Mouse (Mus musculus) lung, adult 2 months (tissue): ENCODE results near the gene Ift122. TPM values are rescaled to one million over a fixed set of nuclear protein-coding genes. Genes with fewer than 3 reads are reported as not detected.

Source experiments
- DNase-seq: peaks from one replicate; pipeline ENCODE4 v3.0.0; 2022
- H3K4me1 ChIP-seq: fragments of 200-500 bp; 2 replicates; pipeline ENCODE4 v1.6.1; 2011; ENCODE audit warnings: low read length; ENCODE audit not compliant: control insufficient read depth, insufficient read depth
- H3K4me3 ChIP-seq: fragments of 200-500 bp; replicated peaks from 2 replicates; pipeline ENCODE3; 2011; ENCODE audit warnings: low read depth, mild to moderate bottlenecking, control low read depth, low read length; ENCODE audit errors: extremely low read depth
- CTCF ChIP-seq: fragments of 200-500 bp; IDR thresholded peaks from 2 replicates; pipeline ENCODE4 v1.5.1; 2011; ENCODE audit warnings: mild to moderate bottlenecking, low read length, control low read depth; ENCODE audit not compliant: insufficient read depth
- POLR2A ChIP-seq: fragments of 200-500 bp; IDR thresholded peaks from 2 replicates; pipeline ENCODE4 v1.6.1; 2011; ENCODE audit warnings: low read depth, mild to moderate bottlenecking, control low read depth, low read length, borderline replicate concordance; ENCODE audit errors: extremely low read depth
- WGBS: fragments of 180-500 bp; shearing (Covaris S2); methylation state at CpG from one replicate; pipeline ENCODE4 v1.1.7; 2018; 5-methylcytosine and 5-hydroxymethylcytosine counted together
- polyA plus RNA-seq: library from polyadenylated mRNA; depleted of rRNA; stranded (reverse); fragments of >200 nt; gene quantifications from 2 replicates; pipeline ENCODE4 v1.2.3, GENCODE M21; 2012

The Ift122 gene
- polyA plus RNA-seq, 1 experiment: 13.4 TPM

DNA sequence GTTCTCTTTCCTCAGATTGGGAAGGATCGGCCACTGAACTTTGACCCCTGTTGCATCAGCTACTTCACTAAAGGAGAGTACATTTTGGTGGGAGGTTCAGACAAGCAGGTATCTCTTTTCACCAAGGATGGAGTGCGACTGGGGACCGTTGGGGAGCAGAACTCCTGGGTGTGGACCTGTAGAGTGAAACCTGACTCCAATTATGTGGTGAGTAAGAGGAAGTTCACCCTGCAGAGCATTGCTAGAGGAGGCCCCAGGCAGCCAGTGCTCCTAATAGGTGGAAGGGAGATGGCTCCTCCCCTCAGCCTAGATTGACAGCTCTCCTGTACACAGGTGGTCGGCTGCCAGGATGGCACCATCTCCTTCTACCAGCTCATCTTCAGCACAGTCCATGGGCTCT lies 33.6 kb downstream of the Ift122 start:
- WGBS: 55% methylated on average over 4 of the region's 4 CpGs
- Histone ChIP-seq H3K4me3 (no peak overlapping the region), H3K4me1 (peaks cover 7% of the 10 kb centered on the region)
- DNase-seq: no peak
- no peak for TF ChIP-seq POLR2A
- no peak for TF ChIP-seq CTCF

DNA sequence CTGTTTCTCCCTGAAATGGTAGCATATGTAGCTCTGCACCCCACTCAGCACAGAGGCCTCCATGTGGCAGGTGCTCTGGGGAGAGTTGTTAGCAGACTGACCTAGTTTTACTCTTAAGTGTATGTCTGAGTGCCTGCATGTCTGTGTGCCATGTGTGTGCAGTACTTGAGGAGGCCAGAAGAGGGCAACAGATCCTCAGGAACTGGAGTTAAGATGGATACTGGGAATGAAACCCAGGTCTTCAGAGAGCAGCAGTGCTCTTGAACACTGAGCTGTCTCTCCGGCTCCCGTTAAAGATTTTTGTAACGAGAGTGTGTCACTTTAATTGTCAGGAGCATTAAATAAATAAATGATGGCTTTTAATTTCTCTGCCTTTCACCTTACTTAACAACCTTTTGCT lies 35.0 kb downstream of the Ift122 start:
- no peak for DNase-seq
- 98% methylated on average over 3 of the region's 3 CpGs for WGBS
- Histone ChIP-seq H3K4me3 (no peak overlapping the region), H3K4me1 (peaks cover 8% of the 10 kb centered on the region)
- TF ChIP-seq CTCF (peak; percentile 33; the same call in 1 of the 2 replicates), POLR2A (no peak)

DNA sequence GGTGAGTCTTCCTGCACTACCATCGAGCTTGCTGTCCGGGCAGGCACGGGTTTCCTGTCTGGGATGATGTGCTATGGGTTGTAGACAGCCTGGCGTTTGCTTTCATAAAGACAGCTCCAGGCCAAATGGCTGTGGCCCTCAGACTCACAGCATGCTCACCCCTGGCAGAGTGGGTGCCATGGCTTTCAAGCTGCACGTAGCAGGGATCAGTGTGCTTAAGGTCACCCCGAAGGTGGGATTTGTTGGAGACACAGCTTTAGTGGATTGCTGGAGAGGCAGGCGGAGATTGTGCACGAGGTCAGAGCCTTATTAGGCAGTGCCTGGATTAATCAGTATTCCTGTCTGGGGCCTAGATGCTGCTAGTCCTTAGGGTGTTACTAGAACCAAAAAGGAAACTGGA lies 37.3 kb downstream of the Ift122 start:
- no peak for TF ChIP-seq POLR2A
- no peak for TF ChIP-seq CTCF
- peaks cover 8% of the 10 kb centered on the region for H3K4me1 ChIP-seq
- WGBS: 76% methylated on average over 8 of the region's 8 CpGs
- H3K4me3 ChIP-seq: no peak overlapping the region
- no peak for DNase-seq

DNA sequence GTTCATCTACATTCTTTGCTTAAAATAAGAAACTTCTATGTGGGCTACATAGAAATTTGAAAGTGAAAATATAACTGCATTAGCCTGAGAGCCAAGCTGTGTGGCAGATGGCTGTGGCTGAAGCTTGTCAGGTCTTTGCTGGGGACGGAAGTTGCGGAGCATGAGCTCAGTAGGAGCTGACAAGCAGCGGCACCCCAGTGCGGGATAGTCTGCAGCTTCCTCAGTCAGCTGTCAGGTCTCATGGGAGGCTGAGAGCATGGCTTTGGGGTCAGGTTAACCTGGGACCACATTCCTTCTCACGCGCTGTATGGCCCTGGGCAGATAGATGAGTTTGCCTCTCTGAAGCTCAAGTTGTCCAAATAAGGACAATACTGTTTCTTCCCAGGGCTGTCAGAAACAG lies 37.8 kb downstream of the Ift122 start:
- 58% methylated on average over 6 of the region's 6 CpGs for WGBS
- TF ChIP-seq POLR2A (no peak), CTCF (no peak)
- DNase-seq: no peak
- Histone ChIP-seq H3K4me1 (peaks cover 8% of the 10 kb centered on the region), H3K4me3 (no peak overlapping the region)

DNA sequence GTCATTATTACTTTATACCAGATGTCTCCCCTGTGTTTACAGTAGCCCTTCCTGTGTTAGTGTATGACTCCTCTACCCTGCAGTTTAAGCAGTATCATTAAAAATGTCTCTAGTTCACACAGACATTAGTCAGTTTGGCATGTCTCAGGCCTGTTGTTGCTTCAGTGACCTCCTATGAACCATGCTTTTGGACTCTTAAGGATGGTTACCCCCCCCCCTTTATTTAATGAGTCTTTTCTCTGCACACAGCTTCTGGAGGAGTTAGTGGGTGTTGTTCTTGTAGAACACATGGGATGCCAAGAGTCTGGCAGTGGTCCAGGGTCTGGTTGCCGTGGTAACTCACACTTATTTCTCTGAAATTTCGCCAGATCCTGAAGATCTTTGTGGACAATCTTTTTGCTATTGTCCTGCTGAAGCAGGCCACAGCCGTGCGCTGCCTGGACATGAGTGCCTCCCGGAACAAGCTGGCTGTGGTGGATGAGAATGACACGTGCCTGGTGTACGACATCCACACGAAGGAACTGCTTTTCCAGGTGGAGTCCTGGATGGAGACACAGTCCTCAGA lies 38.3 kb downstream of the Ift122 start:
- TF ChIP-seq POLR2A (no peak), CTCF (no peak)
- WGBS: 39% methylated on average over 8 of the region's 8 CpGs
- DNase-seq: no peak
- H3K4me3 ChIP-seq: no peak overlapping the region
- H3K4me1 ChIP-seq: peaks cover 8% of the 10 kb centered on the region

DNA sequence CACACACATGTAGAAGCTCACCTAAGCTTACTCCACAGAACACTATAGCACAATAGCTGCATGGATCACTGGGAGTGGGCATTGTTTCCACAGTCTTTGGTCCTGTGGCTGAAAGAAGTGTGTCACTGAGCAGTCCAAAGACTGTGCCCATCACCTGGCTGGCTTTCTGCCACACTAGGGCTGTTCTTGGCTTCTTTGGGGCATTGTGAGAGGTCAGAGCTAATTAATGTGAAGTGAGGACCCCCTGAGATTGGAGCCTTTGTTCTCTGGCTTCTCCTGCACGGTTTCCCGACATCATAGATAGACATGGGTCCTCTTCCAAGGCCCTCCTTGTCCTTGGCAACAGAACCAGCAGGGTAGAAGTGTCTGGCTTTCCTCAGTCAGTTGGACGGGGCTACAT lies 39.1 kb downstream of the Ift122 start:
- Histone ChIP-seq H3K4me3 (no peak overlapping the region), H3K4me1 (peaks cover 8% of the 10 kb centered on the region)
- 82% methylated on average over 3 of the region's 3 CpGs for WGBS
- DNase-seq: no peak
- TF ChIP-seq POLR2A (no peak), CTCF (no peak)

DNA sequence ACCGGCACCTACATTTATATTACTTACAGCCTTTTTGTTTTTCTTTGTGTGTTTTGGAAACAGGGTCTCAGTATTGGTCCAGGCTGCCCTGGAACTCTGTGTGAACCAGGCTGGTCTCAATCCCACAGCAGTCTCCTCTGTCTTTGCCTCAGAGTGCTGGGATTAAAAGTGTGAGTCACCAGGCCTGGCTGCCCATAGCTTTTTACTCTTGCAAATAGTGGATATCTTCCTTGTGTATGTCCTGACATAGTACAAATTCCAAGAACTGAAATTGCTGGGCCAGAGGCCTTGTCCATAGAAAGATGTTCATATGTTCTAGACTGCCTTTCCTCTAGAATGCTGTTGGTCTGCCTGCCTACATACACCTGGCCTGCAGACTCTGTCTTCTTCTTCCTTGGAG lies 43.1 kb downstream of the Ift122 start:
- peaks cover 6% of the 10 kb centered on the region for H3K4me1 ChIP-seq
- no peak for DNase-seq
- no peak for TF ChIP-seq CTCF
- TF ChIP-seq POLR2A: no peak
- WGBS: 63% methylated on average over 1 of the region's 1 CpGs
- no peak overlapping the region for H3K4me3 ChIP-seq

DNA sequence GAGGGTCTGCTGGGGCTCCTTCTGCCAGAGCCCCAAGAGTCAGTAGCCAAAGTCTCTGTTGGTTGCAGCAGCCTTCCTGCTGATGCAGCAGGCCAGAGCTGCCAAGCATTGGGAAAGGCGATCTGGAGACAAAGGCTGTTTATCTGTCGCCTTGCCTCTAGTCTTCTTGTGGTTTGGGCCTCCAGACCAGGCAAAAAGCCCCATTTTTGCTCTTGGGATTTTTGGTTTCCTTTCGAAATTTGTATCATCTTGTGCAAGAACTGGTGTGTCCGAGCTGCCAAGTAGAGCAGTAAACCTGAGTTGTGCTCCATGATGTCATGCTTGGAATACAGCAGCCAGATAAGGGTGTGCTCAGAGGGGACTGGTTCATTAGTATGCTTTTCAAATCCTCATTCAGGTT lies 43.8 kb downstream of the Ift122 start:
- no peak overlapping the region for H3K4me3 ChIP-seq
- 58% methylated on average over 4 of the region's 4 CpGs for WGBS
- DNase-seq: no peak
- TF ChIP-seq POLR2A: no peak
- TF ChIP-seq CTCF: no peak
- peaks cover 8% of the 10 kb centered on the region for H3K4me1 ChIP-seq

DNA sequence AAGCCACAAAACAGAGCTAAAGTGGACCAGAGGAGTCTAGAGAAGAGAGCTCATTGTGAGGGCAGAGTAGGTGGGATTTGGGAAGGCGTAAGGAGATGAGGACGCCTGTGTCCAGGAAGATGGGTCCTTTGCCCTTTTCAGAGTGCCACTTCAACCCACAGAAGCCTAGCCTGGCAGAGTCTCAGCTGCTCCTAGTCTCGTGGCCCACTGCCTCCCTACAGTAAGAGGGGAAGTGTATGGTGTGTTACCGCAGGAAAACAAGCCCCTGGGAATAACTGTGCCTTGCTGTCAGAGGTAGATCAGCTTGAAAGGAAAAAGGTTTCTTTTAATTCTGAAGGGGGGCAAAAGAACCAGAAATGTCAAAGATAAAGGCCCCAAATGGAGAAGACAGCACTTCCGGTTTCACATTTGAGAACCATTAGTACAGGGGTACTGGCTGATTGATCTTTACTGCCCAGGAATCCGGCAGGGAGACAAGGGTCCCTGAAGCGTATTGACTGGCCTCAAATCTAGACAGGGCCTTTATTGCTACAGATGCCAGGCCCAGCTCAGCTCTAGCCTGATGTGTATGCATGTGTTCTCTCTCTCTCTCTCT lies 44.8 kb downstream of the Ift122 start:
- WGBS: 84% methylated on average over 7 of the region's 7 CpGs
- no peak for DNase-seq
- Histone ChIP-seq H3K4me1 (peaks cover 8% of the 10 kb centered on the region), H3K4me3 (no peak overlapping the region)
- TF ChIP-seq POLR2A: no peak
- TF ChIP-seq CTCF: no peak

DNA sequence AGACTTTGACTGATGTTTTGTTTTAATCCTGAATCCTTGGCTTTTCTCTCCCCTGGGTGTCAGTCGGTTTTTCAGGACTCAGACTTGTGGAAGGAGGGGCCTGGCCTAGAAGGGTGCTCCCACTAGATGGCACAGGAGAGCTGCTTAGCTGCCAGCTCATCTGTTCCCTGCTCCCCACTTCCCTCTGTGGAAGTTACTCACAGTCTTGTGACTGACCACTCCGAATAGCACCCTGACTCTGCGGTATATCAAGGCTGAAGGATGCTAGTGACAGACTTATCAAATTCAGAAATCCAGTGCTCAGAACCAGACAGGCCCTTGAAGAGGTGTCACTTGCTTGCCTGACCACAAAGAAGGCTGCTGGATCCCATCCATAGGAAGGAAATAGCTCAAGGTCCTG lies 47.8 kb downstream of the Ift122 start:
- peak; percentile 72 for DNase-seq
- H3K4me3 ChIP-seq: no peak overlapping the region
- H3K4me1 ChIP-seq: peaks cover 21% of the 10 kb centered on the region
- no peak for TF ChIP-seq POLR2A
- TF ChIP-seq CTCF: peak; percentile 94
- WGBS: 1% methylated on average over 3 of the region's 3 CpGs
